Mouse (Mus musculus): Measurements from ENCODE around the gene Cmtm8. TPM values are rescaled to one million over a fixed set of nuclear protein-coding genes. Genes with fewer than 3 reads are reported as not detected.
A peak's percentile ranks its signal among the peaks of the same experiment; 100 is the strongest.

Gene Cmtm8
- polyA plus RNA-seq, 1 experiment from 2014 or later: 31.7 TPM

DNA sequence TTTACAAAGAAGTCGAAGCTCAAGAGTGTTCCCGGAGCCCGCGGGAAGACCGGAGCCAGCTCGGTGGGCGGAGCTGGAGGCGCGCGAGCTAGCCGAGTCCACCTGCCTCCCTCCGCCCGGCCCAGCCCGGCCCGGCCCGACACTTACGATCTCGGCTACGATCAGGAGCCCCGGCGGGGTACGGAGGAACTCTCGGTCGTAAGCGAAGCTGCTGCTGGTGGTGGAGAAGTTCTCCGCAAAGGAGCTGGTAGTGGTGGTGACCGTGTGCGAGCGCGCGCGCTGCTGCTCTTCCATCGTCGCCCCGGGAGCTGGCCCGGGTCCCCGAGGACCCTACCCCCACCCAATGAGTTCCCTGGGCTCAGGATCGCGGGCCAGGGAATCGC, 331 bp downstream of the Cmtm8 start:
- Histone ChIP-seq H3K4me1 (replicated peaks) (peaks cover 27% of the 10 kb centered on the region), H3K4me3 (peak overlapping the region; percentile 75), H3K36me3 (peaks cover 4% of the 10 kb centered on the region; the same call in 1 of the 2 replicates), H3K9me3 (no peaks in the 10 kb centered on the region), H3K27me3 (ENCODE audit: insufficient read depth, poor library complexity, severe bottlenecking) (peaks cover 46% of the 10 kb centered on the region), H3K27ac (peak overlapping the region; percentile 87)
- DNase-seq (ENCODE audit: low spot score): no peak
- WGBS: under 1% methylated on average over 40 of the region's 40 CpGs

- Histone ChIP-seq H3K27ac (no peak overlapping the region), H3K4me1 (replicated peaks) (peaks cover 27% of the 10 kb centered on the region), H3K9me3 (no peaks in the 10 kb centered on the region), H3K27me3 (ENCODE audit: insufficient read depth, poor library complexity, severe bottlenecking) (peaks cover 46% of the 10 kb centered on the region), H3K36me3 (peaks cover 4% of the 10 kb centered on the region; the same call in 1 of the 2 replicates), H3K4me3 (peak overlapping the region; percentile 75)
- 20% methylated on average over 9 of the region's 9 CpGs for WGBS
- DNase-seq (ENCODE audit: low spot score): no peak
Measured at GRCm38 (mm10) chr9:114842886-114843285, 1.1 kb downstream of the Cmtm8 start.

DNA sequence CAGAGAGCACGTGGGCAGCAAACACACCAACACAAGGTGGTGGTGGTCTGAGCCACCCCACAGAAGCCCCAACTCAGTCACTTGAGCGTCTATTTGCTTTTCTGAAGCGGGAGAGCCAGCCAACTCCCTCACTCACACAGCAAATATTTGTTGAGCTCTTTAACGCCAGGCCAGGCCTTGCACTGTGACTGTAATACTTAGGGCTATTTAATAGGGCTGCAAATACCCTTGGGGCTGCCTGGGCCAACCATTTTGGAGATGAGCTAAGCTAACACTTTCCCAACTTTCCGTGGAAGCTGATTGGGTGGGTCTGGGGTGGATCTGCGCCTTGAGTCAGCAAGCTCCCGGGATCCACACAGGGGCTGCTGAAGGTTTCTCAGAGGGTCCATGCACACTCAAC, 1.7 kb downstream of the Cmtm8 start:
- Histone ChIP-seq H3K9me3 (no peaks in the 10 kb centered on the region), H3K4me3 (no peak overlapping the region; the same call in 1 of the 2 replicates), H3K27ac (no peak overlapping the region), H3K4me1 (replicated peaks) (peaks cover 27% of the 10 kb centered on the region), H3K27me3 (ENCODE audit: insufficient read depth, poor library complexity, severe bottlenecking) (peaks cover 46% of the 10 kb centered on the region), H3K36me3 (peaks cover 4% of the 10 kb centered on the region; the same call in 1 of the 2 replicates)
- DNase-seq (ENCODE audit: low spot score): no peak
- WGBS: 84% methylated on average over 7 of the region's 7 CpGs

- no peak overlapping the region for H3K4me3 ChIP-seq
- no peaks in the 10 kb centered on the region for H3K9me3 ChIP-seq
- no peak overlapping the region for H3K27ac ChIP-seq
- H3K27me3 ChIP-seq (ENCODE audit: insufficient read depth, poor library complexity, severe bottlenecking): peaks cover 23% of the 10 kb centered on the region
- WGBS: 90% methylated on average over 5 of the region's 5 CpGs
- no peak for DNase-seq (ENCODE audit: low spot score)
- H3K4me1 ChIP-seq (replicated peaks): peaks cover 17% of the 10 kb centered on the region
- H3K36me3 ChIP-seq: peaks cover 4% of the 10 kb centered on the region; the same call in 1 of the 2 replicates
Measured at GRCm38 (mm10) chr9:114838870-114839269, 5.1 kb downstream of the Cmtm8 start.

- peaks cover 6% of the 10 kb centered on the region; the same call in 1 of the 2 replicates for H3K36me3 ChIP-seq
- no peaks in the 10 kb centered on the region; the same call in 1 of the 2 replicates for H3K27me3 ChIP-seq (ENCODE audit: insufficient read depth, poor library complexity, severe bottlenecking)
- no peak overlapping the region for H3K4me3 ChIP-seq
- no peak for DNase-seq (ENCODE audit: low spot score)
- H3K9me3 ChIP-seq: no peaks in the 10 kb centered on the region
- peaks cover 14% of the 10 kb centered on the region for H3K4me1 ChIP-seq (replicated peaks)
- WGBS: 76% methylated on average over 6 of the region's 6 CpGs
- no peak overlapping the region for H3K27ac ChIP-seq
Measured at GRCm38 (mm10) chr9:114831527-114831926, 12.4 kb downstream of the Cmtm8 start.

GRCm38 (mm10) chr9:114830351-114830750, 13.6 kb downstream of the Cmtm8 start:
- H3K4me1 ChIP-seq (replicated peaks): peaks cover 14% of the 10 kb centered on the region
- no peak for DNase-seq (ENCODE audit: low spot score)
- no peaks in the 10 kb centered on the region; the same call in 1 of the 2 replicates for H3K27me3 ChIP-seq (ENCODE audit: insufficient read depth, poor library complexity, severe bottlenecking)
- H3K4me3 ChIP-seq: no peak overlapping the region
- H3K27ac ChIP-seq: no peak overlapping the region
- H3K36me3 ChIP-seq: peaks cover 6% of the 10 kb centered on the region; the same call in 1 of the 2 replicates
- no peaks in the 10 kb centered on the region for H3K9me3 ChIP-seq
- WGBS: 42% methylated on average over 7 of the region's 7 CpGs

- 90% methylated on average over 8 of the region's 8 CpGs for WGBS
- H3K9me3 ChIP-seq: no peaks in the 10 kb centered on the region
- peaks cover 14% of the 10 kb centered on the region for H3K4me1 ChIP-seq (replicated peaks)
- H3K4me3 ChIP-seq: no peak overlapping the region
- DNase-seq (ENCODE audit: low spot score): no peak
- peaks cover 6% of the 10 kb centered on the region; the same call in 1 of the 2 replicates for H3K36me3 ChIP-seq
- no peaks in the 10 kb centered on the region; the same call in 1 of the 2 replicates for H3K27me3 ChIP-seq (ENCODE audit: insufficient read depth, poor library complexity, severe bottlenecking)
- H3K27ac ChIP-seq: no peak overlapping the region
Measured at GRCm38 (mm10) chr9:114829669-114830068, 14.3 kb downstream of the Cmtm8 start.

DNA sequence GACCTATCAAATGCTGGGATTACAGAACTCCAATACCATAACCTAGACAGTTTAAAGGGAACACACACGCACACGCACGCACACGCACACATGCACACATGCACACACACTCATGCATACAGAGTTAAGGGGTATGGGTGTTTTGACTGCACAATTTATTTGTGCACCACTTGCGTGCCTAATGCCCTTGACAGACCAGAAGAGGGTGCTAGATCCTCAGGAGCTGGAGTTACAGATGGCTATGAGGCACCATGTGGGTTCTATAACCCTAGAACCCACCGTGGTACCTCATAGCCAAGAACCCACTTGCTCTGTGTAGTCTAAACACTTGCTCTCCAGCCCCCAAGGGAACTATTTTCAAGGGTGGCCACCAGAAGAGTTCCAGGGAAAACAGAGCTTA, 15.6 kb downstream of the Cmtm8 start:
- Histone ChIP-seq H3K27ac (no peak overlapping the region), H3K27me3 (ENCODE audit: insufficient read depth, poor library complexity, severe bottlenecking) (no peaks in the 10 kb centered on the region), H3K36me3 (peaks cover 6% of the 10 kb centered on the region; the same call in 1 of the 2 replicates), H3K9me3 (no peaks in the 10 kb centered on the region), H3K4me3 (no peak overlapping the region), H3K4me1 (replicated peaks) (peaks cover 14% of the 10 kb centered on the region)
- no peak for DNase-seq (ENCODE audit: low spot score)
- WGBS: 96% methylated on average over 6 of the region's 6 CpGs

DNA sequence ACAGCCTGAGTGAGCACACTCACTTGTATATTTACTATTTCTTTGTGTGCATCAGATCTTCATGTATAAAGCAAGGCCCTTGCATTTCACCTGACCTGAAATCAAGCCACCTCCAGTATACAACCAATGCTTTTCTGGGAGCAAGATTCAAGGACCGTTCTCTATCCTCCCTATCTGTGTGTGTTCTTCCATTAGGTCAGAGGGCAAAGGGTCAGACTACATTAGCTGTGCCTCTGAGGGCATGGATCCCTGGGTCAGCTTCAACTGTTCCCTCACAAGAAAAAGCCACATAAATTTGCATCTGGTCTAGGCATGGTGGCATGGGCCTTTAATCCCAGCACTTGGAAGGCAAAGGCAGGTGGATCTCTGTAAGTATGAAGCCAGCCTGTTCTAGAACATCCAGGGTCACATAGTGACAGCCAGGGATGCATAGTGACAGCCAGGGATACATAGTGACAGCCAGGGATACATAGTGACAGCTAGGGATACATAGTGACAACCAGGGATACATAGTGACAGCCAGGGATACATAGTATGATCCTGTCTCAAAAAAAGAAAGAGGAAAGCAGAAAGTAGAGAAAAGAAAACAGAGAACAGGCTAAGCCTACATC, 16.6 kb downstream of the Cmtm8 start:
- H3K9me3 ChIP-seq: no peaks in the 10 kb centered on the region
- 44% methylated on average over 1 of the region's 1 CpGs for WGBS
- H3K27ac ChIP-seq: no peak overlapping the region
- H3K4me1 ChIP-seq (replicated peaks): peaks cover 14% of the 10 kb centered on the region
- H3K4me3 ChIP-seq: no peak overlapping the region
- peaks cover 6% of the 10 kb centered on the region; the same call in 1 of the 2 replicates for H3K36me3 ChIP-seq
- no peaks in the 10 kb centered on the region for H3K27me3 ChIP-seq (ENCODE audit: insufficient read depth, poor library complexity, severe bottlenecking)
- DNase-seq (ENCODE audit: low spot score): no peak

DNA sequence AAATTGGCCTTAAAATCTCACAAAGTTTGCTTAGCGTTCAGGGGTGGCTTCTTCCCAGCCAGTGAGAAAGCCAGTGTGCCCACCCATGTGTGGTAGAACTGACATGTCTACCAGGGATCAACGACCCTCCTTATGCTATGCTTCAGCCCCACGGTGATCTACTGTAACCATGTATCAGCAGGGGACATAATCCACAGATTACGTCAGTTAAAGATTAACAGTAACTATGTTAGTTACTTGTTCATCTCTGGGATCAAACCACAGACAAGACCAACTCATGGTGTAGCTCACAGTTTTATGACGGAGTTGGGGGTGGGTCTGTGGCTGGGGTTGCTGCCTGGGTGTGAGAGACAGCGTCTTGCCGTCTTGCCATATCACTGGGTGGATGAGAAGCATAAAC, 19.8 kb downstream of the Cmtm8 start:
- Histone ChIP-seq H3K4me3 (no peak overlapping the region), H3K27ac (no peak overlapping the region), H3K9me3 (0 out of 2 replicates have a peak, but pooled peaks cover 3% of the 10 kb centered on the region), H3K27me3 (ENCODE audit: insufficient read depth, poor library complexity, severe bottlenecking) (no peaks in the 10 kb centered on the region), H3K4me1 (replicated peaks) (peaks cover 11% of the 10 kb centered on the region), H3K36me3 (peaks cover 6% of the 10 kb centered on the region; the same call in 1 of the 2 replicates)
- no peak for DNase-seq (ENCODE audit: low spot score)
- 92% methylated on average over 7 of the region's 7 CpGs for WGBS

- Histone ChIP-seq H3K9me3 (0 out of 2 replicates have a peak, but pooled peaks cover 3% of the 10 kb centered on the region), H3K36me3 (no peaks in the 10 kb centered on the region), H3K27me3 (ENCODE audit: insufficient read depth, poor library complexity, severe bottlenecking) (no peaks in the 10 kb centered on the region), H3K4me1 (replicated peaks) (no peaks in the 10 kb centered on the region), H3K4me3 (no peak overlapping the region), H3K27ac (no peak overlapping the region)
- no peak for DNase-seq (ENCODE audit: low spot score)
- 89% methylated on average over 15 of the region's 15 CpGs for WGBS
Measured at GRCm38 (mm10) chr9:114821548-114822289, 22.2 kb downstream of the Cmtm8 start.

DNA sequence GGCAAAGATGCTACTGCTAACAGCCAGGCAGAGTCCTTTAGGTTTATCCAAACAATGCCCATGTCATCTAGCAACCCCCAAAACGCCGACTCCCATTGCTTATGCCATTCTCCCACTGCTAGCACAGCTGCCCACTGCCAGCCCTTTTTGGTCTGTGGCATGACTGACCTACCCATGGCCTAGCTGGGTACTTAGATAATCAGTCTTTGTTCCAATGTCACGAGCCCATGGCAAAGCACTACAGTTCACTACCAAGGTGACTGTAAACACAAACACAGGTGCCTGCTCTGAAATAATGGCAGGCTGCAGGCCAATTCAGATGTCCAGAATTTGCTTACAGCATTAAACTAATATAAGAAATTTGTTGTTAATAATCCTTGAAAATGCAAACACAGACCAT, 25.0 kb downstream of the Cmtm8 start:
- H3K9me3 ChIP-seq: peaks cover 7% of the 10 kb centered on the region; the same call in 1 of the 2 replicates
- no peak overlapping the region for H3K4me3 ChIP-seq
- H3K27ac ChIP-seq: no peak overlapping the region
- DNase-seq (ENCODE audit: low spot score): no peak
- WGBS: 89% methylated on average over 3 of the region's 3 CpGs
- H3K27me3 ChIP-seq (ENCODE audit: insufficient read depth, poor library complexity, severe bottlenecking): no peaks in the 10 kb centered on the region
- H3K4me1 ChIP-seq (replicated peaks): peaks cover 5% of the 10 kb centered on the region
- H3K36me3 ChIP-seq: no peaks in the 10 kb centered on the region

DNA sequence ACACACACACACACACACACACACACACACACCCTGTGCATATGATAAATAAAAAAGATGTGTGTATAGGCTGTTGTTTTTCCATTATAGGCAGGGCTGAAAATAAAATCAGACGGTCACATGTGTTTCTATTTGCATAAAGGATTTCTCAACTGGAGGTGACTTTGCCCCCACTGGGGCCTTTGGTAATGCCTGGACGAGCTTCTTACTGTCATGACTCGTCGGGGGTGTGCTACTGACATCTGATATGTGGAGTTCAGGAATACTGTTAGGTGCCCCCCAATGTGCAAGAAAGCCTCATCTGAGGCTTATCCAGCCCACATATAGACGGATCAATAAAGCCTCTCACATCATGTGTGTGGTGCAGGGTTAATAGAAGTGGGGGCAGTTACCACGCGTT, 26.9 kb downstream of the Cmtm8 start:
- WGBS: 80% methylated on average over 7 of the region's 7 CpGs

More for the DNA sequence above, 26.9 kb downstream of the Cmtm8 start:
- no peak overlapping the region for H3K27ac ChIP-seq
- H3K36me3 ChIP-seq: no peaks in the 10 kb centered on the region
- H3K27me3 ChIP-seq (ENCODE audit: insufficient read depth, poor library complexity, severe bottlenecking): no peaks in the 10 kb centered on the region
- no peak overlapping the region for H3K4me3 ChIP-seq
- H3K9me3 ChIP-seq: peaks cover 7% of the 10 kb centered on the region; the same call in 1 of the 2 replicates
- peaks cover 5% of the 10 kb centered on the region for H3K4me1 ChIP-seq (replicated peaks)
- DNase-seq (ENCODE audit: low spot score): no peak
